ENCODE assay signal across 8 mouse cellular contexts in genomic region chrX:53976273-53977135, GRCm38 (mm10).
DNase-seq lines count a peak whose midpoint lies in the region; ATAC-seq lines count a peak whose summit lies in the region.

No protein-coding gene starts in this region.

- H3K27me3 ChIP-seq in heart, embryonic 12.5 days (replicated peaks), result 0 out of 2 replicates have a peak, but pooled peaks cover 4% of the 10 kb centered on the region
- no peaks in the 10 kb centered on the region for H3K27me3 ChIP-seq in hindbrain, embryonic 16.5 days (replicated peaks; ENCODE audit: control insufficient read depth, insufficient read depth, low read length)
- H3K27me3 ChIP-seq in midbrain, embryonic 16.5 days (ENCODE audit: control insufficient read depth, insufficient read depth, low read depth, low read length), result no peaks in the 10 kb centered on the region; the same call in 1 of the 2 replicates

- no peak for ATAC-seq in heart, embryonic 12.5 days (ENCODE audit: insufficient number of reproducible peaks, low FRiP score)
- peak; percentile 63; the same call in 1 of the 2 replicates for ATAC-seq in hindbrain, embryonic 16.5 days
- ATAC-seq in midbrain, embryonic 16.5 days, result peak; percentile 67
- no peak for ATAC-seq in erythroid progenitor cell, adult 5-6 weeks (replicated peaks; ENCODE audit: low FRiP score, poor library complexity, severe bottlenecking)
- ATAC-seq in frontal cortex, adult (ENCODE audit: low TSS enrichment), result no peak

- peak overlapping the region; percentile 87 for H3K4me2 ChIP-seq in heart, embryonic 12.5 days
- H3K4me2 ChIP-seq in hindbrain, embryonic 16.5 days (ENCODE audit: low read length), result peak overlapping the region; percentile 77
- H3K4me2 ChIP-seq in midbrain, embryonic 16.5 days (ENCODE audit: low read length), result peak overlapping the region; percentile 76

- no peak for DNase-seq in heart, postnatal 25 days (ENCODE audit: low spot score)
- DNase-seq in embryo, embryonic 10.5 days (ENCODE audit: low spot score), result peak; percentile 31
- no peak for DNase-seq in adipocyte (ENCODE audit: low spot score)

- H3K9ac ChIP-seq in heart, embryonic 12.5 days, result no peak overlapping the region
- no peak overlapping the region; the same call in 1 of the 2 replicates for H3K9ac ChIP-seq in hindbrain, embryonic 16.5 days (ENCODE audit: low read depth, low read length)
- no peak overlapping the region for H3K9ac ChIP-seq in midbrain, embryonic 16.5 days (ENCODE audit: low read depth, low read length)

- 12% methylated on average over 42 of the region's 42 CpGs for WGBS in heart, embryonic 12.5 days
- WGBS in hindbrain, embryonic 16.5 days, result 16% methylated on average over 31 of the region's 42 CpGs
- WGBS in midbrain, embryonic 16.5 days, result 19% methylated on average over 36 of the region's 42 CpGs

- intact Hi-C loops in heart, postnatal 25 days (cut with DNase I), result no loop called here

- H3K36me3 ChIP-seq in heart, embryonic 12.5 days, result no peaks in the 10 kb centered on the region
- H3K36me3 ChIP-seq in hindbrain, embryonic 16.5 days (ENCODE audit: control insufficient read depth, insufficient read depth, low read length), result no peaks in the 10 kb centered on the region
- H3K36me3 ChIP-seq in midbrain, embryonic 16.5 days (ENCODE audit: control insufficient read depth, insufficient read depth, low read length), result no peaks in the 10 kb centered on the region

- peak overlapping the region; percentile 49 for H3K4me3 ChIP-seq in heart, embryonic 12.5 days
- peak overlapping the region; percentile 44 for H3K4me3 ChIP-seq in hindbrain, embryonic 16.5 days (ENCODE audit: low read length)
- H3K4me3 ChIP-seq in midbrain, embryonic 16.5 days (ENCODE audit: low read depth, low read length), result peak overlapping the region; percentile 42

- no peaks in the 10 kb centered on the region for H3K4me1 ChIP-seq in heart, embryonic 12.5 days (replicated peaks)
- no peaks in the 10 kb centered on the region for H3K4me1 ChIP-seq in hindbrain, embryonic 16.5 days (ENCODE audit: control insufficient read depth, insufficient read depth, low read depth, low read length)
- peaks cover 2% of the 10 kb centered on the region; the same call in 1 of the 2 replicates for H3K4me1 ChIP-seq in midbrain, embryonic 16.5 days (ENCODE audit: control insufficient read depth, insufficient read depth, low read length)

- H3K27ac ChIP-seq in heart, embryonic 12.5 days (ENCODE audit: poor library complexity, severe bottlenecking), result no peak overlapping the region
- H3K27ac ChIP-seq in hindbrain, embryonic 16.5 days (ENCODE audit: low read depth, low read length), result no peak overlapping the region
- H3K27ac ChIP-seq in midbrain, embryonic 16.5 days (ENCODE audit: low read length), result no peak overlapping the region

- H3K9me3 ChIP-seq in heart, embryonic 12.5 days (replicated peaks), result 0 out of 2 replicates have a peak, but pooled peaks cover 3% of the 10 kb centered on the region
- no peaks in the 10 kb centered on the region for H3K9me3 ChIP-seq in hindbrain, embryonic 16.5 days (ENCODE audit: control insufficient read depth, low read length)
- H3K9me3 ChIP-seq in midbrain, embryonic 16.5 days (replicated peaks; ENCODE audit: control insufficient read depth, low read length, poor library complexity, severe bottlenecking), result no peaks in the 10 kb centered on the region

Comparison
In these comparisons a context has a peak if more than half of its experiments do, and no peak if none do; other contexts are left out.
1. ATAC-seq: peak in hindbrain, embryonic 16.5 days (single experiment) and midbrain, embryonic 16.5 days (single experiment); none in heart, embryonic 12.5 days (single experiment), erythroid progenitor cell, adult 5-6 weeks (single experiment) and frontal cortex, adult (single experiment).
2. Peak in every context shown above with its lines, with median percentiles within 50 percentile points of each other: H3K4me2 ChIP-seq and H3K4me3 ChIP-seq.